19 mouse cellular contexts compared by ENCODE assay signal in genomic region chr12:112470216-112470615, GRCm38 (mm10). TPM values are rescaled to one million over a fixed set of nuclear protein-coding genes. Genes with fewer than 3 reads are reported as not detected.
DNase-seq lines count a peak whose midpoint lies in the region; ATAC-seq and TF ChIP-seq lines count a peak whose summit lies in the region.
"Had no signal": no experiment of that assay in that cellular context is flagged by ENCODE, and none has a peak within 500 bp of the region (broad histone marks: within the 10 kb centered on the region; RNA-seq: fewer than 3 reads in every experiment).

No protein-coding gene starts in this region.

- no peaks in the 10 kb centered on the region for H3K4me1 ChIP-seq in kidney, adult 2 months (ENCODE audit: control insufficient read depth, insufficient read depth, low read length)
- peaks cover 21% of the 10 kb centered on the region for H3K4me1 ChIP-seq in forebrain, embryonic 14.5 days (ENCODE audit: control insufficient read depth, insufficient read depth, low read length)
- H3K4me1 ChIP-seq in midbrain, embryonic 15.5 days, result peaks cover 28% of the 10 kb centered on the region

- H3K9me3 ChIP-seq in forebrain, embryonic 14.5 days (replicated peaks; ENCODE audit: control insufficient read depth, low read length), result no peaks in the 10 kb centered on the region
- no peaks in the 10 kb centered on the region for H3K9me3 ChIP-seq in midbrain, embryonic 15.5 days

- peak; percentile 55 for DNase-seq in kidney, adult 2 months
- no peak for DNase-seq in kidney, postnatal 10 days
- peak; percentile 80 for DNase-seq in forebrain, embryonic 14.5 days (ENCODE audit: low spot score)
- peak; percentile 65 for DNase-seq in kidney, adult 9 months
- DNase-seq in cerebellum, postnatal 25 days, result no peak
- no peak for DNase-seq in adipocyte (ENCODE audit: low spot score)
- no peak for DNase-seq in heart, postnatal 25 days (ENCODE audit: low spot score)
- DNase-seq: cerebellum, adult 18-20 months; gastrocnemius, postnatal 10 days; heart, postnatal 36 days; layer of hippocampus, adult 9-11 months; left cerebral cortex, postnatal 4 days; right cerebral cortex, postnatal 25 days had no signal

- H3K9ac ChIP-seq in forebrain, embryonic 14.5 days (ENCODE audit: low read length), result no peak overlapping the region
- no peak overlapping the region for H3K9ac ChIP-seq in midbrain, embryonic 15.5 days

- WGBS in kidney, adult 2 months, result 59% methylated on average over 5 of the region's 5 CpGs
- 25% methylated on average over 5 of the region's 5 CpGs for WGBS in forebrain, embryonic 14.5 days
- 35% methylated on average over 5 of the region's 5 CpGs for WGBS in midbrain, embryonic 15.5 days

- TF ChIP-seq CTCF in kidney, adult 2 months (conservative IDR thresholded peaks at IDR 0.05; ENCODE audit: insufficient read depth, insufficient read length, low read depth, low read length), result no peak

- H3K4me3 ChIP-seq in kidney, adult 2 months (ENCODE audit: insufficient read depth, low read depth, low read length), result no peak overlapping the region
- H3K4me3 ChIP-seq in forebrain, embryonic 14.5 days (ENCODE audit: low read depth, low read length), result no peak overlapping the region
- no peak overlapping the region for H3K4me3 ChIP-seq in midbrain, embryonic 15.5 days

- intact Hi-C loops in heart, postnatal 25 days (cut with DNase I), result no loop called here

- H3K36me3 ChIP-seq in kidney, adult 2 months (ENCODE audit: control insufficient read depth, insufficient read depth, low read length), result no peaks in the 10 kb centered on the region
- H3K36me3 ChIP-seq in forebrain, embryonic 14.5 days (ENCODE audit: control insufficient read depth, insufficient read depth, low read length), result no peaks in the 10 kb centered on the region
- H3K36me3 ChIP-seq in midbrain, embryonic 15.5 days (replicated peaks), result no peaks in the 10 kb centered on the region

- H3K27ac ChIP-seq in kidney, adult 2 months (ENCODE audit: insufficient read depth, low read depth, low read length), result no peak overlapping the region
- peak overlapping the region; percentile 70 for H3K27ac ChIP-seq in forebrain, embryonic 14.5 days (ENCODE audit: low read depth, low read length)
- peak overlapping the region; percentile 60 for H3K27ac ChIP-seq in midbrain, embryonic 15.5 days

- TF ChIP-seq POLR2A in kidney, adult 2 months (IDR thresholded peaks at IDR 0.05; ENCODE audit: low read depth, low read length), result no peak

- peak; percentile 54 for ATAC-seq in forebrain, embryonic 14.5 days
- no peak for ATAC-seq in midbrain, embryonic 15.5 days (replicated peaks)
- ATAC-seq: activated CD4-positive, CD25-positive, alpha-beta regulatory T cell, adult 4 months; intestine, embryonic 16.5 days had no signal

- H3K27me3 ChIP-seq in kidney, adult 2 months (replicated peaks; ENCODE audit: control insufficient read depth, insufficient read depth, low read length), result no peaks in the 10 kb centered on the region
- no peaks in the 10 kb centered on the region for H3K27me3 ChIP-seq in forebrain, embryonic 14.5 days (replicated peaks; ENCODE audit: control insufficient read depth, insufficient read depth, low read length)
- H3K27me3 ChIP-seq in midbrain, embryonic 15.5 days (replicated peaks), result peaks cover 9% of the 10 kb centered on the region; the same call in 1 of the 2 replicates

- H3K4me2 ChIP-seq in forebrain, embryonic 14.5 days (ENCODE audit: low read length), result 0 out of 2 replicates have a peak overlapping the region, but pooled peaks have one; percentile 16
- no peak overlapping the region for H3K4me2 ChIP-seq in midbrain, embryonic 15.5 days
- H3K4me2 ChIP-seq: liver, embryonic 11.5 days had no signal

RNA-seq across cellular contexts. Expression of gene A530016L24Rik, which starts 19.0 kb away (rescaled TPM):
- polyA plus RNA-seq in kidney, adult 2 months (2012; rRNA removed), result 11.4 and 16.2 TPM in 2 replicates
- polyA plus RNA-seq in forebrain, embryonic 14.5 days (2014; fragmentation: Nextera tagmentation; extraction: Ambion mirVana), result 0.09 and 0.12 TPM in 2 replicates
- polyA plus RNA-seq in midbrain, embryonic 15.5 days (2015; fragmentation: Nextera tagmentation; extraction: Ambion mirVana), result 0.22 and 0.24 TPM in 2 replicates
- 10 to 100 TPM; 24.6 to 26.9 TPM for total RNA-seq in heart, postnatal 25 days (2021)
- total RNA-seq: megakaryocyte, adult 5-6 weeks had no signal
- polyA plus RNA-seq: activated CD4-positive, CD25-positive, alpha-beta regulatory T cell, adult 4 months; cortical plate, adult 2 months had no signal

RNA-seq across cellular contexts. Expression of gene Tmem179, which starts 46.3 kb away (rescaled TPM):
- 0.45 and 1.0 TPM in 2 replicates for polyA plus RNA-seq in kidney, adult 2 months (2012; rRNA removed)
- 40.0 and 49.0 TPM in 2 replicates for polyA plus RNA-seq in forebrain, embryonic 14.5 days (2014; fragmentation: Nextera tagmentation; extraction: Ambion mirVana)
- polyA plus RNA-seq in midbrain, embryonic 15.5 days (2015; fragmentation: Nextera tagmentation; extraction: Ambion mirVana), result 87.0 and 90.2 TPM in 2 replicates
- total RNA-seq in heart, postnatal 25 days (2021), result not detected
- total RNA-seq: heart, postnatal 36 days; megakaryocyte, adult 5-6 weeks had no signal
- polyA plus RNA-seq: activated CD4-positive, CD25-positive, alpha-beta regulatory T cell, adult 4 months had no signal

Comparison
In these comparisons a context has a peak if more than half of its experiments do, and no peak if none do; other contexts are left out.
1. DNase-seq: peak in kidney, adult 2 months (single experiment), forebrain, embryonic 14.5 days (single experiment) and kidney, adult 9 months (single experiment); none in kidney, postnatal 10 days (single experiment), cerebellum, postnatal 25 days (0 of 2), adipocyte (single experiment) and heart, postnatal 25 days (single experiment).
2. RNA of gene Tmem179, which starts 46.3 kb away (polyA plus RNA-seq): 87.0 to 90.2 TPM in midbrain, embryonic 15.5 days and 40.0 to 49.0 TPM in forebrain, embryonic 14.5 days; 0.45 to 1.0 TPM in kidney, adult 2 months; every median in the first group is over 10 times any median in the second.